Mouse (Mus musculus) heart, postnatal 0 days (tissue): ENCODE data around the gene Epn2. TPM values are rescaled to one million over a fixed set of nuclear protein-coding genes. Genes with fewer than 3 reads are reported as not detected.

ENCODE experiments used
- ATAC-seq: fragments of 200-750 bp; cut with Nextera tagmentation; 2 replicates; pipeline ENCODE4 v1.8.0; 2017; ENCODE audit warnings: low read depth, moderate number of reproducible peaks, moderate library complexity; ENCODE audit not compliant: insufficient read depth
- DNase-seq: peaks from one replicate; pipeline ENCODE4 v3.0.0-alpha.2; 2016; ENCODE audit warnings: low spot score
- H3K27ac ChIP-seq: fragments of 300-500 bp; sonication (generic); 2 replicates; pipeline ENCODE4 v1.5.1; 2014; ENCODE audit warnings: low read depth, mild to moderate bottlenecking
- H3K27me3 ChIP-seq: fragments of 300-500 bp; sonication (generic); 2 replicates; pipeline ENCODE4 v1.6.1; 2014; ENCODE audit warnings: low read length, mixed read lengths; ENCODE audit not compliant: control insufficient read depth, insufficient read depth
- H3K36me3 ChIP-seq: fragments of 300-500 bp; sonication (generic); replicated peaks from 2 replicates; pipeline ENCODE4 v1.6.1; 2014; ENCODE audit warnings: low read length, mixed read lengths; ENCODE audit not compliant: control insufficient read depth, insufficient read depth
- H3K4me1 ChIP-seq: fragments of 300-500 bp; sonication (generic); 2 replicates; pipeline ENCODE4 v1.6.1; 2014; ENCODE audit warnings: antibody characterized with exemption; ENCODE audit not compliant: control insufficient read depth, insufficient read depth
- H3K4me2 ChIP-seq: fragments of 300-500 bp; sonication (generic); 2 replicates; pipeline ENCODE4 v1.6.1; 2014; ENCODE audit warnings: low read depth, mild to moderate bottlenecking, low read length, moderate library complexity
- H3K4me3 ChIP-seq: fragments of 300-500 bp; sonication (generic); 2 replicates; pipeline ENCODE4 v1.5.1; 2014; ENCODE audit warnings: low read depth, low read length
- H3K9ac ChIP-seq: fragments of 300-500 bp; sonication (generic); replicated peaks from 2 replicates; pipeline ENCODE4 v1.6.1; 2014; ENCODE audit warnings: low read depth, low read length, mixed read lengths
- H3K9me3 ChIP-seq: fragments of 300-500 bp; sonication (generic); replicated peaks from 2 replicates; pipeline ENCODE4 v1.6.1; 2016; ENCODE audit warnings: low read length; ENCODE audit not compliant: control insufficient read depth
- CTCF ChIP-seq: IDR thresholded peaks from 2 replicates; pipeline ENCODE4 v1.5.1; 2016; ENCODE audit warnings: antibody characterized with exemption, control low read depth, low read depth
- EP300 ChIP-seq: IDR thresholded peaks from 2 replicates; pipeline ENCODE4 v1.6.1; 2016; ENCODE audit warnings: antibody characterized with exemption, low read depth
- WGBS: fragments of 180-500 bp; shearing (Covaris S2); extraction: QIAGEN DNeasy Blood & Tissue Kit; methylation state at CpG from one replicate; pipeline ENCODE4 v1.1.7; 2014; 5-methylcytosine and 5-hydroxymethylcytosine counted together
- polyA plus RNA-seq: library from polyadenylated mRNA; unstranded; fragments of >200 nt; fragmentation: Nextera tagmentation; extraction: Ambion mirVana; gene quantifications from 2 replicates; pipeline ENCODE4 v1.2.1, GENCODE M21; 2015
- total RNA-seq: library from RNA; depleted of rRNA; stranded (reverse); fragments of >200 nt; gene quantifications from 2 replicates; pipeline ENCODE4 v1.2.3, GENCODE M21; 2014; ENCODE audit warnings: low replicate concordance

Gene Epn2
- total and polyA plus RNA-seq, 2 experiments from 2014 or later: 19.3 to 21.3 TPM

GRCm38 (mm10) chr11:61529268-61529713 lies 50.2 kb downstream of the Epn2 start:
- no peak overlapping the region for H3K4me2 ChIP-seq
- ATAC-seq (no peak), DNase-seq (no peak)
- H3K9me3 ChIP-seq: no peaks in the 10 kb centered on the region
- TF ChIP-seq CTCF (no peak), EP300 (no peak)
- no peak overlapping the region for H3K9ac ChIP-seq
- peaks cover 7% of the 10 kb centered on the region for H3K4me1 ChIP-seq
- no peaks in the 10 kb centered on the region for H3K27me3 ChIP-seq
- H3K36me3 ChIP-seq: peaks cover 8% of the 10 kb centered on the region; the same call in 1 of the 2 replicates
- 58% methylated on average over 4 of the region's 4 CpGs for WGBS
- H3K4me3 ChIP-seq: no peak overlapping the region
- H3K27ac ChIP-seq: no peak overlapping the region

DNA sequence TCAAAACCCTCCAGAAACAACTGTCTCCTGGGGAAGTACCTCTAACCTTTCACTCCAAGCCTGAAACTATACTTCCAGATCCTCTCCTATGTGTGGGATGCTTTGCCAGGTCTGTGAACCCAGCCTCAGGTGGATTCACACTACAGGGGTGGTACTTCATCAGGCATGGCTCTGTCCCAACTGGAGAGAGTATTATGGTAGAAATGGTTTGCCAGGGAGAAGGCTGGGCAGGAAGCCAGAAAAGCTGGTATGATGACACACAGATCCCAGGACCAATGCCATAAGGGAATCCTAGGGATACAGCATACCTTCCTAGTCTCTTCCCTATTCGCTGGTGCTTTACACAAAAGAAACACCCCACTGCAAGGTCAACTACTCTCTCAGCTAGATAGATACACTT lies 52.6 kb downstream of the Epn2 start:
- Histone ChIP-seq H3K27me3 (no peaks in the 10 kb centered on the region), H3K4me1 (no peaks in the 10 kb centered on the region), H3K9ac (no peak overlapping the region), H3K4me3 (no peak overlapping the region), H3K4me2 (no peak overlapping the region), H3K27ac (no peak overlapping the region), H3K36me3 (peaks cover 17% of the 10 kb centered on the region), H3K9me3 (no peaks in the 10 kb centered on the region)
- DNase-seq: no peak
- ATAC-seq: peak; percentile 14; the same call in 1 of the 2 replicates
- TF ChIP-seq CTCF: no peak
- no peak for TF ChIP-seq EP300
- WGBS: 63% methylated on average over 1 of the region's 1 CpGs

DNA sequence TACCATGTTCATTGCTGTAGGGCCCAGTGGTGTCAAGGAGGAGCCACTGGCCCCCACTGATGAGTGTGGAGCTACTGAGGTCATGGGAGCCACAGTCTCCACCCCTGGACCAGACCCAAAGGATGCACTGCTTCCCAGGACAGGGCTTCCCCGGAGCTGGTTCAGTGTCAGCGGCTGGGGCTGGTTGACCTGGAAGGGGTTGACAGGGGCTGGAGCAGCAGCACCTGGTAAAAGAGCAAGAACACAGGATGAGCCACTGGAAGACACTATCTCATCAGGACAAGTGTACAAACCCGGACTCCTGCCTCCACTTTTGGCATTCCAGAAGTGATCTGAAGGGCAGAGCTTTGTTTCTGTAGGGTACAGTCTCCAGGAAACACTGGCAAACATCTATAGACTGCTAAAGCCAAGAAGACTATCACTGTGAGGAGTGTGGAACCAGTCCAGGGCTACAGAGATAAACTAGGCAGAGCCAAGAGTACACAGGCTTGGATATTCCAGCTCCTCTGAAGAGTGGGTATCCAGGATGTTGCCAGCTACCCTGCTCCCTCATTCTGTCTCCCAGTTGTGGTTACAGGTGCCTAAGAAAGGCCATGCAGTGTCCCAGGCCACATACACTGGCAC lies 59.9 kb downstream of the Epn2 start:
- no peak overlapping the region for H3K4me2 ChIP-seq
- ATAC-seq (peak; percentile 27; the same call in 1 of the 2 replicates), DNase-seq (no peak)
- H3K4me1 ChIP-seq: peaks cover 11% of the 10 kb centered on the region
- no peak overlapping the region for H3K4me3 ChIP-seq
- no peak for TF ChIP-seq EP300
- TF ChIP-seq CTCF: no peak
- no peaks in the 10 kb centered on the region for H3K27me3 ChIP-seq
- peak overlapping the region; percentile 1; the same call in 1 of the 2 replicates for H3K27ac ChIP-seq
- H3K9ac ChIP-seq: no peak overlapping the region
- peaks cover 50% of the 10 kb centered on the region for H3K36me3 ChIP-seq
- no peaks in the 10 kb centered on the region for H3K9me3 ChIP-seq
- WGBS: 67% methylated on average over 3 of the region's 3 CpGs

- Histone ChIP-seq H3K4me1 (peaks cover 11% of the 10 kb centered on the region), H3K4me3 (no peak overlapping the region), H3K9ac (no peak overlapping the region), H3K27me3 (no peaks in the 10 kb centered on the region), H3K36me3 (peaks cover 50% of the 10 kb centered on the region), H3K4me2 (no peak overlapping the region), H3K9me3 (no peaks in the 10 kb centered on the region), H3K27ac (no peak overlapping the region)
- ATAC-seq: no peak
- TF ChIP-seq CTCF: no peak
- no peak for TF ChIP-seq EP300
- WGBS: 69% methylated on average over 3 of the region's 3 CpGs
- DNase-seq: no peak
Measured at GRCm38 (mm10) chr11:61518871-61519270, 60.6 kb downstream of the Epn2 start.

DNA sequence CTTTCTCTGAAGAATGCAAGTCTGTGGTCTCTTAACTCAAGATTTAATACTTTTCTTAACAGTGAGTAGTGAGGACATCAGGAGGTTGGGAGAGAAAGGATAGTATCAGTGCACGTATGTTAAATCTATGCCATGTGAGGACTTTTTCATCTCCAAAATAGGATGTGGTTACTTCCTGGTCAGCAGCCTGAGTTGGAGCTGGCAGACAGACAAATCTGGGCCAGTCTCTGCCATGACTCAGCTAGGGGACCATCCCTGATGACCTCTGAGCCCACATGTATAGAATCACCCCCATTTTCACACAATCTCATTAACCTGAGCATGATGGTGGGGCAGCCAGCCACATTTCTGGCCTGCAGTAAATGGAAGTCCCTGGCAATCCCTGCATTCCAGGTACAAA lies 61.5 kb downstream of the Epn2 start:
- no peaks in the 10 kb centered on the region for H3K9me3 ChIP-seq
- DNase-seq (no peak), ATAC-seq (no peak)
- H3K4me2 ChIP-seq: no peak overlapping the region
- no peak overlapping the region for H3K27ac ChIP-seq
- no peak overlapping the region for H3K9ac ChIP-seq
- H3K27me3 ChIP-seq: no peaks in the 10 kb centered on the region
- H3K4me1 ChIP-seq: peaks cover 11% of the 10 kb centered on the region
- no peak overlapping the region for H3K4me3 ChIP-seq
- no peak for TF ChIP-seq CTCF
- TF ChIP-seq EP300: no peak
- peaks cover 52% of the 10 kb centered on the region for H3K36me3 ChIP-seq
- 74% methylated on average over 1 of the region's 1 CpGs for WGBS

- Histone ChIP-seq H3K36me3 (peaks cover 36% of the 10 kb centered on the region), H3K9me3 (no peaks in the 10 kb centered on the region), H3K27me3 (no peaks in the 10 kb centered on the region), H3K27ac (no peak overlapping the region), H3K4me2 (no peak overlapping the region), H3K9ac (no peak overlapping the region), H3K4me1 (peaks cover 11% of the 10 kb centered on the region), H3K4me3 (no peak overlapping the region)
- peak; percentile 24; the same call in 1 of the 2 replicates for ATAC-seq
- peak; percentile 51; the same call in 1 of the 2 replicates for TF ChIP-seq CTCF
- no peak for TF ChIP-seq EP300
- peak; percentile 40 for DNase-seq
- WGBS: 52% methylated on average over 3 of the region's 3 CpGs
Measured at GRCm38 (mm10) chr11:61514953-61515352, 64.5 kb downstream of the Epn2 start.
